Mouse (Mus musculus) heart, embryonic 14.5 days (tissue): ENCODE data around the gene Ddx5. TPM values are rescaled to one million over a fixed set of nuclear protein-coding genes. Genes with fewer than 3 reads are reported as not detected.

ENCODE experiments used
- ATAC-seq: fragments of 200-750 bp; cut with Nextera tagmentation; 2 replicates; pipeline ENCODE4 v1.8.0; 2017; ENCODE audit warnings: low read depth, moderate TSS enrichment; ENCODE audit not compliant: insufficient number of reproducible peaks, insufficient read depth, low FRiP score
- H3K27ac ChIP-seq, 2 experiments: fragments of 200-500 bp in 1 of 2; fragments of 300-500 bp in 1 of 2; sonication (generic) in 1 of 2; replicated peaks in 1 of 2; 2 replicates each; pipeline ENCODE4 v1.5.1; 2012 to 2014; ENCODE audit warnings: low read depth in 2 of 2, low read length in 2 of 2, control low read depth in 1 of 2, mild to moderate bottlenecking in 1 of 2, mixed read lengths in 1 of 2; ENCODE audit not compliant: control insufficient read depth in 1 of 2, insufficient read depth in 1 of 2
- H3K27me3 ChIP-seq: fragments of 300-500 bp; sonication (generic); 2 replicates; pipeline ENCODE4 v1.6.1; 2014; ENCODE audit warnings: mild to moderate bottlenecking, low read length, control low read depth; ENCODE audit not compliant: control insufficient read depth, insufficient read depth
- H3K36me3 ChIP-seq: fragments of 300-500 bp; sonication (generic); 2 replicates; pipeline ENCODE4 v1.6.1; 2014; ENCODE audit warnings: mild to moderate bottlenecking, control low read depth, low read length, mixed read lengths; ENCODE audit not compliant: control insufficient read depth, insufficient read depth
- H3K4me1 ChIP-seq, 2 experiments: fragments of 200-500 bp in 1 of 2; fragments of 300-500 bp in 1 of 2; sonication (generic) in 1 of 2; 2 replicates each; pipeline ENCODE4 v1.6.1; 2012 to 2014; ENCODE audit warnings: low read length in 2 of 2, control low read depth in 1 of 2, mixed read lengths in 1 of 2; ENCODE audit not compliant: control insufficient read depth in 2 of 2, insufficient read depth in 2 of 2
- H3K4me2 ChIP-seq: fragments of 300-500 bp; sonication (generic); 2 replicates; pipeline ENCODE4 v1.6.1; 2014; ENCODE audit warnings: mild to moderate bottlenecking, low read length
- H3K4me3 ChIP-seq, 2 experiments: fragments of 200-500 bp in 1 of 2; fragments of 300-500 bp in 1 of 2; sonication (generic) in 1 of 2; 2 replicates each; pipeline ENCODE4 v1.5.1; 2012 to 2014; ENCODE audit warnings: low read length in 2 of 2, mild to moderate bottlenecking in 2 of 2, control low read depth in 1 of 2, low read depth in 1 of 2, moderate library complexity in 1 of 2; ENCODE audit not compliant: control insufficient read depth in 1 of 2, insufficient read depth in 1 of 2
- H3K9ac ChIP-seq: fragments of 300-500 bp; sonication (generic); 2 replicates; pipeline ENCODE4 v1.6.1; 2014; ENCODE audit warnings: mild to moderate bottlenecking, low read length
- H3K9me3 ChIP-seq: fragments of 300-500 bp; sonication (generic); 2 replicates; pipeline ENCODE4 v1.6.1; 2016; ENCODE audit warnings: low read length, control low read depth; ENCODE audit not compliant: control insufficient read depth
- WGBS: fragments of 180-500 bp; shearing (Covaris S2); extraction: QIAGEN DNeasy Blood & Tissue Kit; methylation state at CpG from one replicate; pipeline ENCODE4 v1.1.7; 2014; 5-methylcytosine and 5-hydroxymethylcytosine counted together
- polyA plus RNA-seq: library from polyadenylated mRNA; unstranded; fragments of >200 nt; fragmentation: Nextera tagmentation; extraction: Ambion mirVana; gene quantifications from 2 replicates; pipeline ENCODE4 v1.2.1, GENCODE M21; 2014

The Ddx5 gene
- polyA plus RNA-seq, 1 experiment from 2014 or later, result 251 TPM

GRCm38 (mm10) chr11:106760511-106760910 is 28.5 kb downstream of the Ddx5 start:
- H3K4me2 ChIP-seq, result no peak overlapping the region
- no peak overlapping the region for H3K4me3 ChIP-seq
- H3K4me1 ChIP-seq, result peaks cover 26 to 39% of the 10 kb centered on the region in 2 experiments
- H3K9me3 ChIP-seq, result no peaks in the 10 kb centered on the region
- H3K36me3 ChIP-seq, result peaks cover 7% of the 10 kb centered on the region; the same call in 1 of the 2 replicates
- no peak for ATAC-seq
- no peak overlapping the region for H3K27ac ChIP-seq
- H3K27me3 ChIP-seq, result no peaks in the 10 kb centered on the region
- H3K9ac ChIP-seq, result no peak overlapping the region
- 84% methylated on average over 5 of the region's 5 CpGs for WGBS

- H3K4me3 ChIP-seq, result no peak overlapping the region
- ATAC-seq, result no peak
- 91% methylated on average over 3 of the region's 3 CpGs for WGBS
- no peak overlapping the region for H3K9ac ChIP-seq
- no peaks in the 10 kb centered on the region for H3K27me3 ChIP-seq
- H3K4me2 ChIP-seq, result no peak overlapping the region
- H3K9me3 ChIP-seq, result no peaks in the 10 kb centered on the region
- peaks cover 23 to 29% of the 10 kb centered on the region in 2 experiments for H3K4me1 ChIP-seq
- H3K27ac ChIP-seq, result no peak overlapping the region
- H3K36me3 ChIP-seq, result no peaks in the 10 kb centered on the region
Observed at GRCm38 (mm10) chr11:106759028-106759427, 30.0 kb downstream of the Ddx5 start.

GRCm38 (mm10) chr11:106755583-106755982 is 33.4 kb downstream of the Ddx5 start:
- Histone ChIP-seq H3K9ac (no peak overlapping the region), H3K36me3 (no peaks in the 10 kb centered on the region), H3K9me3 (no peaks in the 10 kb centered on the region), H3K27me3 (no peaks in the 10 kb centered on the region), H3K4me2 (no peak overlapping the region), H3K4me3 (no peak overlapping the region), H3K4me1 (peaks cover 5% of the 10 kb centered on the region in 2 experiments; a peak in 3 of 4 replicates), H3K27ac (no peak overlapping the region)
- WGBS, result 29% methylated on average over 5 of the region's 5 CpGs
- ATAC-seq, result no peak

GRCm38 (mm10) chr11:106753314-106753713 is 35.7 kb downstream of the Ddx5 start:
- Histone ChIP-seq H3K27ac (no peak overlapping the region), H3K36me3 (no peaks in the 10 kb centered on the region), H3K4me1 (peaks cover 5% of the 10 kb centered on the region in 2 experiments; a peak in 3 of 4 replicates), H3K27me3 (no peaks in the 10 kb centered on the region), H3K4me2 (no peak overlapping the region), H3K9ac (no peak overlapping the region), H3K9me3 (no peaks in the 10 kb centered on the region), H3K4me3 (no peak overlapping the region)
- no peak for ATAC-seq
- 61% methylated on average over 6 of the region's 6 CpGs for WGBS

GRCm38 (mm10) chr11:106752103-106752502 is 36.9 kb downstream of the Ddx5 start:
- no peak overlapping the region for H3K27ac ChIP-seq
- H3K4me1 ChIP-seq, result no peaks in the 10 kb centered on the region; a peak in 1 of 4 replicates
- no peaks in the 10 kb centered on the region for H3K27me3 ChIP-seq
- no peak for ATAC-seq
- no peak overlapping the region for H3K4me3 ChIP-seq
- 0 out of 2 replicates have a peak, but pooled peaks cover 3% of the 10 kb centered on the region for H3K9me3 ChIP-seq
- H3K4me2 ChIP-seq, result no peak overlapping the region
- WGBS, result 66% methylated on average over 7 of the region's 7 CpGs
- H3K36me3 ChIP-seq, result no peaks in the 10 kb centered on the region
- no peak overlapping the region for H3K9ac ChIP-seq

GRCm38 (mm10) chr11:106751039-106752018 is 37.7 kb downstream of the Ddx5 start, which contains the start of gene Milr1:
Milr1 (plus strand) TSS chr11:106751226.
- 0 out of 2 replicates have a peak, but pooled peaks cover 3% of the 10 kb centered on the region for H3K9me3 ChIP-seq
- no peaks in the 10 kb centered on the region for H3K27me3 ChIP-seq
- H3K36me3 ChIP-seq, result no peaks in the 10 kb centered on the region
- no peak within 1 kb of the TSS for H3K4me3 ChIP-seq
- WGBS, result 80% methylated on average over 17 of the region's 17 CpGs
- H3K27ac ChIP-seq, result no peak within 1 kb of the TSS
- H3K4me1 ChIP-seq, result no peaks in the 10 kb centered on the region; a peak in 1 of 4 replicates
- H3K9ac ChIP-seq, result no peak within 1 kb of the TSS
- ATAC-seq, result no peak
- H3K4me2 ChIP-seq, result no peak within 1 kb of the TSS

GRCm38 (mm10) chr11:106750121-106750751 is 38.7 kb downstream of the Ddx5 start, which contains the start of gene Pecam1:
Pecam1 (minus strand) TSS chr11:106750628.
- H3K27ac ChIP-seq, result no peak within 1 kb of the TSS
- no peaks in the 10 kb centered on the region for H3K36me3 ChIP-seq
- no peaks in the 10 kb centered on the region for H3K27me3 ChIP-seq
- H3K4me2 ChIP-seq, result no peak within 1 kb of the TSS
- H3K9ac ChIP-seq, result no peak within 1 kb of the TSS
- H3K4me3 ChIP-seq, result no peak within 1 kb of the TSS
- no peak for ATAC-seq
- WGBS, result 77% methylated on average over 13 of the region's 13 CpGs
- H3K4me1 ChIP-seq, result no peaks in the 10 kb centered on the region; a peak in 1 of 4 replicates
- H3K9me3 ChIP-seq, result 0 out of 2 replicates have a peak, but pooled peaks cover 3% of the 10 kb centered on the region
